Mouse (Mus musculus) intestine, postnatal 0 days (tissue): ENCODE results near the gene Il1r1. TPM values are rescaled to one million over a fixed set of nuclear protein-coding genes. Genes with fewer than 3 reads are reported as not detected.

Experiments
- ATAC-seq: fragments of 200-750 bp; cut with Nextera tagmentation; 2 replicates; pipeline ENCODE4 v1.8.0; 2017; ENCODE audit warnings: mild to moderate bottlenecking, moderate TSS enrichment, moderate library complexity
- H3K27ac ChIP-seq: fragments of 300-500 bp; sonication (generic); 2 replicates; pipeline ENCODE4 v1.5.1; 2014; ENCODE audit warnings: mild to moderate bottlenecking, low read depth, low read length, moderate library complexity
- H3K27me3 ChIP-seq: fragments of 300-500 bp; sonication (generic); replicated peaks from 2 replicates; pipeline ENCODE4 v1.6.1; 2014; ENCODE audit warnings: low read length, mixed read lengths; ENCODE audit not compliant: control insufficient read depth, insufficient read depth
- H3K36me3 ChIP-seq: fragments of 300-500 bp; sonication (generic); 2 replicates; pipeline ENCODE4 v1.6.1; 2014; ENCODE audit warnings: mild to moderate bottlenecking, moderate library complexity; ENCODE audit not compliant: control insufficient read depth, insufficient read depth
- H3K4me1 ChIP-seq: fragments of 300-500 bp; sonication (generic); replicated peaks from 2 replicates; pipeline ENCODE4 v1.6.1; 2014; ENCODE audit warnings: antibody characterized with exemption, low read length, mixed read lengths; ENCODE audit not compliant: control insufficient read depth, insufficient read depth
- H3K4me2 ChIP-seq: fragments of 300-500 bp; sonication (generic); replicated peaks from 2 replicates; pipeline ENCODE4 v1.6.1; 2014; ENCODE audit warnings: low read depth, mild to moderate bottlenecking, moderate library complexity
- H3K4me3 ChIP-seq: fragments of 300-500 bp; sonication (generic); 2 replicates; pipeline ENCODE4 v1.5.1; 2014; ENCODE audit warnings: low read depth, low read length
- H3K9ac ChIP-seq: fragments of 300-500 bp; sonication (generic); 2 replicates; pipeline ENCODE4 v1.6.1; 2014; ENCODE audit warnings: mild to moderate bottlenecking, low read depth, low read length
- H3K9me3 ChIP-seq: fragments of 300-500 bp; sonication (generic); 2 replicates; pipeline ENCODE4 v1.6.1; 2016; ENCODE audit warnings: mixed run types; ENCODE audit not compliant: control insufficient read depth
- CTCF ChIP-seq: sonication (generic); IDR thresholded peaks from 2 replicates; pipeline ENCODE4 v1.5.1; 2016; ENCODE audit warnings: low read depth, mild to moderate bottlenecking, control low read depth, antibody characterized with exemption, moderate library complexity
- WGBS: fragments of 180-500 bp; shearing (Covaris S2); extraction: QIAGEN DNeasy Blood & Tissue Kit; methylation state at CpG from one replicate; pipeline ENCODE4 v1.1.7; 2014; 5-methylcytosine and 5-hydroxymethylcytosine counted together
- polyA plus RNA-seq: library from polyadenylated mRNA; unstranded; fragments of >200 nt; fragmentation: Nextera tagmentation; extraction: Ambion mirVana; gene quantifications from 2 replicates; pipeline ENCODE4 v1.2.1, GENCODE M21; 2015

Gene Il1r1
- polyA plus RNA-seq, 1 experiment from 2014 or later, result 5.9 TPM

DNA sequence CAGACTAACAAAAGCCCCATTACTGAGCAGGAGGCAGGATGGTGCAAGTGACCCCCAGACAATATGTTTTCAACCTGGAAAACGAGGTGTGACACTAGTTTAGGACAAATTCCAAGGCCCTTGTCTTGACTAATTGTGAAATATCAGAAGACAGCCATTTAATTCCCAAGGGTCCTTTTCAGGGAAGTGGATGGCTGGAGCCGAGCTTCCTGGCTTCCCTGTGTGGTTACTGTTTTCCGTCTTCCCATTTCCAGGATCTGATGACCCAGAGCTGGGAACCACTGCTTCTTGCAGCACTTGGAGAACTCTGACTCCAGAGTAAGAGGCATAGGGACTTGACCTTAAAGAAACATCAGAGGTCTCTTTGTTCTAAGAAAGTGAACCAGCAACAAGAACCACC is 43.2 kb upstream of the Il1r1 start:
- WGBS, result 68% methylated on average over 3 of the region's 3 CpGs
- Histone ChIP-seq H3K4me1 (no peaks in the 10 kb centered on the region), H3K27ac (no peak overlapping the region), H3K4me2 (no peak overlapping the region), H3K4me3 (no peak overlapping the region), H3K9me3 (no peaks in the 10 kb centered on the region), H3K9ac (no peak overlapping the region), H3K36me3 (no peaks in the 10 kb centered on the region), H3K27me3 (no peaks in the 10 kb centered on the region)
- no peak for ATAC-seq
- TF ChIP-seq CTCF, result no peak

GRCm38 (mm10) chr1:40183410-40183809 is 41.5 kb upstream of the Il1r1 start:
- TF ChIP-seq CTCF, result no peak
- ATAC-seq, result no peak
- Histone ChIP-seq H3K27me3 (no peaks in the 10 kb centered on the region), H3K4me1 (no peaks in the 10 kb centered on the region), H3K4me2 (no peak overlapping the region), H3K36me3 (no peaks in the 10 kb centered on the region), H3K4me3 (no peak overlapping the region), H3K9me3 (no peaks in the 10 kb centered on the region), H3K9ac (no peak overlapping the region), H3K27ac (no peak overlapping the region)

DNA sequence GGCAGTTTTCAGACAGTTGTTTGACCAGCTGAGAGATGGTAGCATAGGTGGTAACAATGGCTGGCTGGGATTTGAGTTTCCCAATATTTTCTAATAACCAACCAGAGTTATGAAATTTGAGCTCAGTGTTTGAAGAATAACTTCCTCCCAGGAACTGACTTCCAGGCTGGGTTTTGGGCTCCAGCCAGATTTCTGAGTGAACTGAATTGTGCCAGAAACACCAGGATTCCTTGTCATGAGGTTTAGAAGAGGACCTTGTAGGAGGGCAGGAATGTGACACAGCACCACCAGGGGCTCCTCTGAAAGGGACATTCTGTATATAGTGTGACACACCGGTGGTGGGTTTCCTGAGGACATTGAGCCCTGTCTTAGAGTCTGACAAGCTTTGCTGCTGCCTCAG is 36.9 kb upstream of the Il1r1 start:
- H3K27ac ChIP-seq, result no peak overlapping the region
- 78% methylated on average over 1 of the region's 1 CpGs for WGBS
- ATAC-seq, result no peak
- H3K27me3 ChIP-seq, result no peaks in the 10 kb centered on the region
- H3K9me3 ChIP-seq, result no peaks in the 10 kb centered on the region
- no peak overlapping the region for H3K4me2 ChIP-seq
- H3K9ac ChIP-seq, result no peak overlapping the region
- H3K4me1 ChIP-seq, result no peaks in the 10 kb centered on the region
- no peak for TF ChIP-seq CTCF
- H3K36me3 ChIP-seq, result no peaks in the 10 kb centered on the region
- no peak overlapping the region for H3K4me3 ChIP-seq

DNA sequence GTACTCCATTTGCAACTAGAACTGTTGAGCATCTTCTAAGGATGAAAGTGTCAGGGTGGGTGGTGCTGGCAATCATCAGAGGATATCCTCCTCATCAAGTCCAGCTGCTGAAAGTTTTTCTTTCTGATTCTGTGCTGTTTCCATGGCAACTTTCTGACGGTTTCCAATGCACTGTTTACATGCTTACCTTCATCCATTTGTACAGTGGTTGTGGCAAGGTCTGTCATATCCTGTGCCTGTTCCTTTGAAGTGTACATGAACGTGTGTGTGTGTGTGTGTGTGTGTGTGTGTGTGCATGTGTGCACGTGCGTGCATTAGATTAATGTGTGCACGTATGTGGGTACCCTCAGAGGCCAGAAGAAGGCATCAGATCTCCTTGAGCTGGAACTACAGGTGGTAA is 34.9 kb upstream of the Il1r1 start:
- no peaks in the 10 kb centered on the region for H3K27me3 ChIP-seq
- TF ChIP-seq CTCF, result no peak
- no peak overlapping the region for H3K9ac ChIP-seq
- H3K9me3 ChIP-seq, result no peaks in the 10 kb centered on the region
- no peak overlapping the region for H3K27ac ChIP-seq
- H3K36me3 ChIP-seq, result no peaks in the 10 kb centered on the region
- H3K4me2 ChIP-seq, result no peak overlapping the region
- 69% methylated on average over 5 of the region's 5 CpGs for WGBS
- no peaks in the 10 kb centered on the region for H3K4me1 ChIP-seq
- no peak for ATAC-seq
- no peak overlapping the region for H3K4me3 ChIP-seq

GRCm38 (mm10) chr1:40190837-40191236 is 34.0 kb upstream of the Il1r1 start:
- H3K4me2 ChIP-seq, result no peak overlapping the region
- no peak overlapping the region for H3K27ac ChIP-seq
- no peaks in the 10 kb centered on the region for H3K4me1 ChIP-seq
- no peaks in the 10 kb centered on the region for H3K27me3 ChIP-seq
- H3K36me3 ChIP-seq, result no peaks in the 10 kb centered on the region
- WGBS, result 83% methylated on average over 5 of the region's 5 CpGs
- ATAC-seq, result no peak
- H3K4me3 ChIP-seq, result no peak overlapping the region
- H3K9me3 ChIP-seq, result no peaks in the 10 kb centered on the region
- H3K9ac ChIP-seq, result no peak overlapping the region
- TF ChIP-seq CTCF, result no peak

DNA sequence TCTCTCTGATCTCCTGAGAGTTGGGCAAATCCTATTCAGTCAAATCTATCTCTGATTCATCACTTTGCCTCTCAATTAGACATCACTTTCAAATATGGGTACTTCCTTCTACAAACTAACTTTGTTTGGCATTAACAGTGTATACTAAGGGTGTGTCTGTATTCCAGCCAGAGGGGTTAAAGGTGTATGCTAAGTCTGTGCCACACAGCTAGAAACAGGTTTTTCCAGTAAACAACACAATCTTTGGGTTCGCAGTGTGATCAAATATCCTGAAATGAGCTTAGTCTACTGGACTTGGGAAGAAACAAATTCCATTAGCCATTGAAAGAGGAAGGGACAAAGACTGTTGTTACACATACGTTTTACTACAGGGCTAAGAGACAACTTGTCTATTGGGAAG is 30.6 kb upstream of the Il1r1 start:
- Histone ChIP-seq H3K4me1 (no peaks in the 10 kb centered on the region), H3K36me3 (no peaks in the 10 kb centered on the region), H3K9ac (no peak overlapping the region), H3K4me2 (no peak overlapping the region), H3K27me3 (no peaks in the 10 kb centered on the region), H3K9me3 (no peaks in the 10 kb centered on the region), H3K27ac (no peak overlapping the region), H3K4me3 (no peak overlapping the region)
- TF ChIP-seq CTCF, result no peak
- no peak for ATAC-seq
- WGBS, result 50% methylated on average over 2 of the region's 2 CpGs
